Mouse (Mus musculus) stomach, postnatal 0 days (tissue): ENCODE data around the gene Nanos3. TPM values are rescaled to one million over a fixed set of nuclear protein-coding genes. Genes with fewer than 3 reads are reported as not detected.
A peak's percentile ranks its signal among the peaks of the same experiment; 100 is the strongest.

Experiments
- ATAC-seq: fragments of 200-750 bp; cut with Nextera tagmentation; 2 replicates; pipeline ENCODE4 v1.8.0; 2017; ENCODE audit not compliant: low FRiP score, low TSS enrichment
- DNase-seq: peaks from one replicate; pipeline ENCODE4 v3.0.0-alpha.2; 2016; ENCODE audit warnings: low spot score
- H3K27ac ChIP-seq: fragments of 300-500 bp; sonication (generic); replicated peaks from 2 replicates; pipeline ENCODE4 v1.5.1; 2014; ENCODE audit warnings: mild to moderate bottlenecking, control low read depth
- H3K27me3 ChIP-seq: fragments of 300-500 bp; sonication (generic); 2 replicates; pipeline ENCODE4 v1.6.1; 2014; ENCODE audit warnings: low read length; ENCODE audit not compliant: control insufficient read depth, insufficient read depth
- H3K36me3 ChIP-seq: fragments of 300-500 bp; sonication (generic); 2 replicates; pipeline ENCODE4 v1.6.1; 2014; ENCODE audit warnings: low read length, mixed read lengths; ENCODE audit not compliant: control insufficient read depth, insufficient read depth
- H3K4me1 ChIP-seq: fragments of 300-500 bp; sonication (generic); replicated peaks from 2 replicates; pipeline ENCODE4 v1.6.1; 2014; ENCODE audit warnings: antibody characterized with exemption; ENCODE audit not compliant: control insufficient read depth, insufficient read depth
- H3K4me2 ChIP-seq: fragments of 300-500 bp; sonication (generic); replicated peaks from 2 replicates; pipeline ENCODE4 v1.6.1; 2014; ENCODE audit warnings: low read depth, mild to moderate bottlenecking, control low read depth, moderate library complexity
- H3K4me3 ChIP-seq: fragments of 300-500 bp; sonication (generic); 2 replicates; pipeline ENCODE4 v1.5.1; 2014; ENCODE audit warnings: low read depth, low read length, control low read depth
- H3K9ac ChIP-seq: fragments of 300-500 bp; sonication (generic); 2 replicates; pipeline ENCODE4 v1.6.1; 2014; ENCODE audit warnings: mild to moderate bottlenecking, low read length, control low read depth, mixed read lengths
- H3K9me3 ChIP-seq: fragments of 300-500 bp; sonication (generic); 2 replicates; pipeline ENCODE4 v1.6.1; 2016; ENCODE audit warnings: low read length; ENCODE audit not compliant: control insufficient read depth
- CTCF ChIP-seq: IDR thresholded peaks from 2 replicates; pipeline ENCODE4 v1.5.1; 2016; ENCODE audit warnings: antibody characterized with exemption, low read depth, mild to moderate bottlenecking, moderate library complexity
- EP300 ChIP-seq: optimal IDR thresholded peaks from 2 replicates; pipeline ENCODE3; 2016; ENCODE audit warnings: antibody characterized with exemption
- WGBS: fragments of 180-500 bp; shearing (Covaris S2); extraction: QIAGEN DNeasy Blood & Tissue Kit; methylation state at CpG from one replicate; pipeline ENCODE4 v1.1.7; 2014; 5-methylcytosine and 5-hydroxymethylcytosine counted together
- polyA plus RNA-seq: library from polyadenylated mRNA; unstranded; fragments of >200 nt; fragmentation: Nextera tagmentation; extraction: Ambion mirVana; gene quantifications from 2 replicates; pipeline ENCODE4 v1.2.1, GENCODE M21; 2015

Gene Nanos3
- polyA plus RNA-seq, 1 experiment from 2014 or later: 4.4 TPM

DNA sequence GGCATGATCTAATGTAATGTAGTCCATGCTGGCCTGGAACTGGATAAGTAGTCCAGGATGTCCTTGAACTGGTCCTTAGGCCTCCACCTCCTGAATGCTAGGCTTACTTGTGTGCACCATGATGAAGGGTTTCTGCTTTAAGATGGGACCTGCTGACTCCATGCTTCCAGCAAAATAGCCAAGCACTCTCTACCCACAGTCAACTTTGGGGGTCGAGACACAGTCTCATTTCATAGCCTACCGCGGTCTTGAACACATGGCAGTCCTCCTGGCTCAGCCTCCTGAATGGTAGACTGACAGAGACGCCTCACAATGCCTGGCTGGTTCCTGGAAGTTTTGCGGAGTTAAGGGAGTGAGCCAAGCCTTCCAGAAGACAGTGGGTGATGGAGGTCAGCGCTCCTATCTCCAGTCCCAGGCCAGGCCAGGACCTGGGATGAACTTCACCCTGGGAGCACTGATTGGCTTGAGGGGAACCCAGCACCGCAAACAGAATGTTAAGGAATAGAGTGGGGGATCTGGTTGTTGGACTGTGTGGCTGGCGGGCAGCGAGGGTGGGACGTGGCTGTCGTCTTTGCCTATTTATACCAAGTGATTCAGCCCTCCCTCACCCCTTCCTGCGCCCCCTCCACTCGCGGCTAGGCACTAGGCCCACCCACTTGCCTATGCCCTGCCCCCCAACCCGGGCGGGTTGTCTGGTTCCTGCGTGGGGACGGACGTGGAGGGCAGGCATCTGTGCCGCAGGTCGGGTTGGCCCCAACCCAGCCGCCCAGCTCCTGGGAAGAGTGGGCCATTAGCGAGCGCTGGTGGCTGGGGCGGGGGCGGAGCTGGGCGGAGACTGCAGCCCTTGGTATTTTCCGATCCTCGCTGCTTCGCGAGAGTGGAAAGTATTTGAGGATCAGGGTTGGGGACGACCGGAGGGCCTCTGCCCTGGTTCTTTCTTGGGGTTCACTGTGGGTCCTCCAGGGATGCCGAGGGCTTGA is 18.2 kb upstream of the Nanos3 start:
- Histone ChIP-seq H3K4me1 (peaks cover 19% of the 10 kb centered on the region), H3K4me3 (peak overlapping the region; percentile 72), H3K27ac (peak overlapping the region; percentile 99), H3K9ac (peak overlapping the region; percentile 93), H3K9me3 (no peaks in the 10 kb centered on the region), H3K36me3 (peaks cover 10% of the 10 kb centered on the region), H3K27me3 (no peaks in the 10 kb centered on the region), H3K4me2 (peak overlapping the region; percentile 92)
- no peak for TF ChIP-seq CTCF
- no peak for TF ChIP-seq EP300
- DNase-seq (peak; percentile 85), ATAC-seq (peak; percentile 49)
- 6% methylated on average over 33 of the region's 34 CpGs for WGBS

DNA sequence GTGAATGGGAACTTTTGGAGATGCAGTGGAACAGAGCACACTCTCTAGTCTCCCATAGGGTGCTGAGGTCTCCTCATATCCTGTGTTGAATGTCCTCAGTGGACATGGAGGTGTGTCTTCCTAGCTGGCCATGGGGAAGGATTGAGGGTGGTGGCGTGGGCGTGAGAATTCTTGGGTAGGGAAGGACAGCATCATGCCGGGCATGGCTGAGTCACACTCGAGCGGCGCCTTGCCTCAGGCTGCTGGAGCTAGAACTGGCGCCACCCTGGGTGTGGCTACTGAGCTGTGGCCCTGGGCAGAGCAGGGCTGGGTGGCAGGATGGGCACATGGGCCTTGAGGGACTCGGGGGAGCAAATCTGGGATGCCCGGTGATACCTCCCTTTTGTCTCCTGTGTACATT is 17.4 kb upstream of the Nanos3 start:
- WGBS: 38% methylated on average over 9 of the region's 9 CpGs
- TF ChIP-seq CTCF: no peak
- TF ChIP-seq EP300: no peak
- Histone ChIP-seq H3K9me3 (no peaks in the 10 kb centered on the region), H3K4me3 (peak overlapping the region; percentile 72), H3K4me2 (peak overlapping the region; percentile 92), H3K4me1 (peaks cover 22% of the 10 kb centered on the region), H3K9ac (peak overlapping the region; percentile 93), H3K27ac (peak overlapping the region; percentile 99), H3K36me3 (peaks cover 8% of the 10 kb centered on the region; the same call in 1 of the 2 replicates), H3K27me3 (no peaks in the 10 kb centered on the region)
- DNase-seq (peak; percentile 89), ATAC-seq (peak; percentile 65)

DNA sequence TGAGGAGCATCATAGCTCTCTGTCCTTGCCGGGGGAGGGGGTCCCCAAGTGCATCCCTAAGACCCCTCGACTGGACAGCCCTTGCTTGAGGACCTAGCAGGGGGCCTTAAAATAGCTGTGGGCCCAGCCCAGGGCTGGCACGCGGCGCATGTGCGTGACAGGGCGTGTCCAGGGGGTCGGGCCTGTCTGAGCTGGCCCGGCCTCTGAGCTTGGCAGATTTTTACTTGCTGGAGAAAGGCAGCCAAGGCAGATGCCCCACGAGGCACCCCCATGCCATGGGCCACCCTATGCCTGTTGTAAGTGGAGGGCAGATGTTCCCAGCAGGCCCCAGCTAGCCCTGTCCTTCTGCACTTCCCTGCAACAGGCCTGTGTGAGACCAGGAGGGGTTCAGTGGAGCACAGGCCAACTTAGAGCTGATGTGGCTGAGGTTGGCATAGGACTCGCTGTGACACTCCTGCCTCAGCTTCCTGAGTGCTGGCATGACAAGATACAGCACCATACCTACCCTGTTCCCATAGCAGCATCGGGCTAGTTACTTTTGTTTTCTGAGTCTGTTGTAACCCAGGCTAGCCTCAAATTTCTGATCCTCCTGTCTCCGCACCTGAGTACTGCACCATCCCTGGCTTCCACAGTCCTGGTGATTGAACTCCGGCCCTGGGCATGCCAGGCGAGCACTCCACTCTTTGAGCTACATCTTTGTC is 16.7 kb upstream of the Nanos3 start:
- WGBS: 25% methylated on average over 15 of the region's 15 CpGs
- H3K4me2 ChIP-seq: peak overlapping the region; percentile 92
- TF ChIP-seq EP300: no peak
- peak overlapping the region; percentile 72 for H3K4me3 ChIP-seq
- ATAC-seq: peak; percentile 22
- H3K9ac ChIP-seq: peak overlapping the region; percentile 93
- peak; percentile 85 for DNase-seq
- no peaks in the 10 kb centered on the region for H3K27me3 ChIP-seq
- H3K9me3 ChIP-seq: no peaks in the 10 kb centered on the region
- H3K36me3 ChIP-seq: peaks cover 8% of the 10 kb centered on the region; the same call in 1 of the 2 replicates
- H3K4me1 ChIP-seq: peaks cover 22% of the 10 kb centered on the region
- H3K27ac ChIP-seq: peak overlapping the region; percentile 99

DNA sequence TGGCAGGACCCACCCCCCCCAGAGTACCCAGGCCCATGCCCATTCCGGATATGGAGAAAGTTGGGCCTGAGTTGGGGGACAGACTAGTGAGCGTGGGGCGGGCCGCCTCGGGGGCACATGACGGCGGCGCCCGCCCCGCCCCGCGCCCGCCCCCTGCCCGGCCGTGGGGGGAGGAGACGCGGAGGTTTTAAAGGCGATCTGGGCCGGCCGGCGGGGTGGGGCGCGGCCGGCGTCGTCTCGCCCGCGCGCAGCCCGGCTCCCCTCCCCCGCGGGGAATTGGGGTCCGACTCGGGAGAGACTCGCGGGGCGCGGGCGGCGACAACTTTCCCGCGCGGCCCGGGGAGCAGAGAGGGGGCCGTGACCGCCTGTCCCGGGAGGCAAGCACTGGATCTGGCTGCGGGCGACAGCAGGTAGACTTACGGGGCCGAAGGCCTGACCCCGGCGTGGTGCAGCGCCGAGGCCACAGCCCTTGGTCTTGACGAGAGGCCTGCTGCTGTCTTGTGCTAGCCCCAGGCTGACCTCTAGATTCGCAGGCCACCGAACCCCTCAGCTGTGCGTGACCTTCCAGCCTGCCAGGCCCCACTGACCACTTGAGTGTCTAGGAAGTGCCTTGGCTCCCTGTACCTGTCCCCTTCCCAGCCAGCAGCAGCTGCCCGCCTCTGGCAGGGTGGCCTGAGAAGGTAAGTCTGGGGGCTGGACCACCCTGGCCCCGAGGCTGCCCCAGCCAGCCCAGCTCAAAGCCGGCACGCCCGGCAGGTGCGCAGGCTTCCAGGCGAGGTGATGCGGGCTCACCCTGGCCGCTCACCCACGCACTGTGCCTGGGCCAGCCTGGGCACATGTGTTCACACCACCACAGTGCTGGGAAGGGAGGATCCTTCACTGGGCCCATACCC is 15.9 kb upstream of the Nanos3 start:
- peaks cover 22% of the 10 kb centered on the region for H3K4me1 ChIP-seq
- 2% methylated on average over 35 of the region's 70 CpGs for WGBS
- H3K27me3 ChIP-seq: no peaks in the 10 kb centered on the region
- DNase-seq (peak; percentile 86), ATAC-seq (peak; percentile 22)
- no peaks in the 10 kb centered on the region for H3K9me3 ChIP-seq
- H3K4me2 ChIP-seq: peak overlapping the region; percentile 92
- peak overlapping the region; percentile 72 for H3K4me3 ChIP-seq
- H3K36me3 ChIP-seq: peaks cover 8% of the 10 kb centered on the region; the same call in 1 of the 2 replicates
- H3K27ac ChIP-seq: peak overlapping the region; percentile 99
- TF ChIP-seq EP300: peak; percentile 45
- TF ChIP-seq CTCF: no peak
- H3K9ac ChIP-seq: peak overlapping the region; percentile 93

DNA sequence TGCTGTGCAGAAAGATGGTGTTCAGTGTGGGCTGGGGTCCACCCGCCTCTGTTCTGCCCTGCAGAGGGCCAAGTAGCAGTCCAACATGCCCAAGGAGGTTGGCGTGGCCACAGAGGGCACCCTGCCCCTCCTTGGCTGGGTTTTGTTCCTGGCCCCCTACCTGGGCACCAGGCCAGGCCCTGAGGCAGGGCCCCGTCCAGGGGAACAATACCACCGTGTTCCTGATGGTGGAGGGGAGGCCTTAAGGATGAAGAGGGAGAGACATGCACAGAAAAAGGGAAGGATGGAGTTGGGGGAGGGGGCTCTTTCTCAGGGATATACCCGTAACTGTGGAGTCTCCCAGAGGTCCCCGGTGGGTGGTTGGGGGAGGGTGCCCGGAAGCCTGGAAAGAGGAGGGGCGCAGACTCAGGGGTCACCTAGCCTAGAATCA is 15.1 kb upstream of the Nanos3 start:
- H3K4me3 ChIP-seq: peak overlapping the region; percentile 72
- peaks cover 2% of the 10 kb centered on the region; the same call in 1 of the 2 replicates for H3K36me3 ChIP-seq
- H3K4me2 ChIP-seq: peak overlapping the region; percentile 92
- no peaks in the 10 kb centered on the region for H3K27me3 ChIP-seq
- H3K4me1 ChIP-seq: peaks cover 22% of the 10 kb centered on the region
- ATAC-seq: no peak
- DNase-seq: no peak
- WGBS: 18% methylated on average over 8 of the region's 8 CpGs
- H3K27ac ChIP-seq: peak overlapping the region; percentile 99
- H3K9me3 ChIP-seq: no peaks in the 10 kb centered on the region
- TF ChIP-seq CTCF (0 out of 2 replicates have a peak, but pooled peaks have one; percentile 10), EP300 (no peak)
- peak overlapping the region; percentile 93 for H3K9ac ChIP-seq
